Mouse (Mus musculus) c-Kit-positive CD71-positive TER-119-positive erythroid progenitor cells, embryonic 14.5 days (primary cell): Measurements from ENCODE around the gene Edar.

Source experiments
- DNase-seq: peaks from one replicate; pipeline ENCODE4 v3.0.0-alpha.2; 2013; ENCODE audit warnings: low spot score

Edar gene

GRCm38 (mm10) chr10:58651270-58652042 lies 24.0 kb downstream of the Edar start:
- no peak for DNase-seq

- no peak for DNase-seq
Observed at GRCm38 (mm10) chr10:58648787-58649186, 26.7 kb downstream of the Edar start.

- DNase-seq = no peak
Observed at GRCm38 (mm10) chr10:58644671-58645070, 30.8 kb downstream of the Edar start.

- no peak for DNase-seq
Observed at GRCm38 (mm10) chr10:58644194-58644593, 31.3 kb downstream of the Edar start.

GRCm38 (mm10) chr10:58643001-58643400 lies 32.5 kb downstream of the Edar start:
- DNase-seq = no peak

GRCm38 (mm10) chr10:58641631-58642030 lies 33.8 kb downstream of the Edar start:
- no peak for DNase-seq

GRCm38 (mm10) chr10:58640446-58641400 lies 34.7 kb downstream of the Edar start:
- DNase-seq = no peak

- DNase-seq = no peak
Observed at GRCm38 (mm10) chr10:58639291-58639690, 36.2 kb downstream of the Edar start.

GRCm38 (mm10) chr10:58636431-58637080 lies 38.9 kb downstream of the Edar start:
- DNase-seq = no peak

- DNase-seq = no peak
Observed at GRCm38 (mm10) chr10:58633507-58633906, 41.9 kb downstream of the Edar start.

- DNase-seq = no peak
Observed at GRCm38 (mm10) chr10:58627569-58627968, 47.9 kb downstream of the Edar start.

GRCm38 (mm10) chr10:58624848-58625711 lies 50.4 kb downstream of the Edar start:
- no peak for DNase-seq

GRCm38 (mm10) chr10:58619266-58619665 lies 56.2 kb downstream of the Edar start:
- no peak for DNase-seq

GRCm38 (mm10) chr10:58618501-58619216 lies 56.8 kb downstream of the Edar start:
- DNase-seq = no peak

GRCm38 (mm10) chr10:58616565-58616964 lies 58.9 kb downstream of the Edar start:
- no peak for DNase-seq

- DNase-seq = no peak
Observed at GRCm38 (mm10) chr10:58614601-58615000, 60.9 kb downstream of the Edar start.

GRCm38 (mm10) chr10:58610484-58611261 lies 64.8 kb downstream of the Edar start:
- no peak for DNase-seq

- no peak for DNase-seq
Observed at GRCm38 (mm10) chr10:58608858-58609257, 66.6 kb downstream of the Edar start.

- DNase-seq = no peak
Observed at GRCm38 (mm10) chr10:58606356-58606755, 69.1 kb downstream of the Edar start.

- DNase-seq = no peak
Observed at GRCm38 (mm10) chr10:58604779-58605178, 70.7 kb downstream of the Edar start.
